Mouse (Mus musculus) c-Kit-positive CD71-positive TER-119-negative erythroid progenitor cells, embryonic 14.5 days (primary cell): ENCODE data around the gene Lgals12.
A peak's percentile ranks its signal among the peaks of the same experiment; 100 is the strongest.

Experiments used
- DNase-seq: peaks from one replicate; pipeline ENCODE4 v3.0.0-alpha.2; 2013; ENCODE audit warnings: low read depth

Gene Lgals12

GRCm38 (mm10) chr19:7606801-7607689 lies at the start of gene Lgals12:
Gene Lgals12, minus strand, starts transcription at chr19:7607193.
- no peak for DNase-seq

GRCm38 (mm10) chr19:7648913-7649666 lies 42.1 kb upstream of the Lgals12 start:
- no peak for DNase-seq

- DNase-seq: no peak
These were observed 26.8 kb upstream of the Lgals12 start for GRCm38 (mm10) chr19:7633786-7634185.

GRCm38 (mm10) chr19:7633021-7633420 lies 26.0 kb upstream of the Lgals12 start:
- DNase-seq: no peak

GRCm38 (mm10) chr19:7617696-7618095 lies 10.7 kb upstream of the Lgals12 start:
- peak; percentile 25 for DNase-seq

- DNase-seq: no peak
These were observed 10.1 kb upstream of the Lgals12 start for GRCm38 (mm10) chr19:7617085-7617484.

- DNase-seq: no peak
These were observed 9.4 kb upstream of the Lgals12 start for GRCm38 (mm10) chr19:7616231-7616930.

- DNase-seq: no peak
These were observed 6.2 kb upstream of the Lgals12 start for GRCm38 (mm10) chr19:7613151-7613550.

GRCm38 (mm10) chr19:7611942-7612757 lies 5.2 kb upstream of the Lgals12 start, which contains the start of gene Hrasls5:
Gene Hrasls5, plus strand, starts transcription at chr19:7612541.
- no peak for DNase-seq

GRCm38 (mm10) chr19:7607690-7608201 lies 753 bp upstream of the Lgals12 start:
- DNase-seq: no peak

- no peak for DNase-seq
These were observed 836 bp downstream of the Lgals12 start for GRCm38 (mm10) chr19:7605930-7606783.

GRCm38 (mm10) chr19:7605013-7605412 lies 2.0 kb downstream of the Lgals12 start:
- DNase-seq: no peak

GRCm38 (mm10) chr19:7604107-7604506 lies 2.9 kb downstream of the Lgals12 start:
- DNase-seq: no peak

GRCm38 (mm10) chr19:7601551-7601950 lies 5.4 kb downstream of the Lgals12 start:
- no peak for DNase-seq

GRCm38 (mm10) chr19:7598481-7598880 lies 8.5 kb downstream of the Lgals12 start:
- DNase-seq: no peak

- DNase-seq: peak; percentile 20
These were observed 11.5 kb downstream of the Lgals12 start for GRCm38 (mm10) chr19:7595534-7595933.

- no peak for DNase-seq
These were observed 15.0 kb downstream of the Lgals12 start for GRCm38 (mm10) chr19:7592018-7592417.

GRCm38 (mm10) chr19:7590795-7591194 lies 16.2 kb downstream of the Lgals12 start:
- no peak for DNase-seq

- no peak for DNase-seq
These were observed 21.2 kb downstream of the Lgals12 start for GRCm38 (mm10) chr19:7585764-7586163.

GRCm38 (mm10) chr19:7585279-7585678 lies 21.7 kb downstream of the Lgals12 start:
- DNase-seq: no peak
